Mouse (Mus musculus): Measurements from ENCODE around the gene Itprid1. TPM values are rescaled to one million over a fixed set of nuclear protein-coding genes. Genes with fewer than 3 reads are reported as not detected.

Itprid1 gene
- total and polyA plus RNA-seq, 2 experiments from 2014 or later = 0.10 TPM; not detected in 1

- H3K4me1 ChIP-seq (ENCODE audit: insufficient read depth, low read length) = no peaks in the 10 kb centered on the region
- no peaks in the 10 kb centered on the region for H3K9me3 ChIP-seq (ENCODE audit: low read length)
- no peak for DNase-seq (ENCODE audit: low spot score)
Measured at GRCm38 (mm10) chr6:55814184-55814926, 22.3 kb upstream of the Itprid1 start.

DNA sequence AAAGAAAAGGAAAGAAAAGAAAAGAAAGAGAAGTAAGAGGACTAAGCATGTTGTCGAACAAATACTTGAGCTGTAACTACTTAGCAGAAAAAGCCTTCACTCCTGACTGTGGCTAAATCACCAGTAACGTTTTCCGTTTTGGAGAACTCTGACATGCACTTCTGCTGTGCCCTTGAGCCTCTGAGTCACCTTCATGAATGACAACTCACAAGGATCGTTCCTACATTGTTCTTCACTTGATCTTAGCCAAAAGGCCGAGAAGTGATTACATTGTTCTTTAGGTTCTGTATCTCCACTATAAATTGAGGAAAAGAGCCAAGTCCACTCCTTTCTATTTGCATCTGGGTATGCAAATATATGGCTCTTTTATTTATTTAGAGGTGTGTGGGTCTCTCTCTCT is 19.8 kb upstream of the Itprid1 start:
- no peak for DNase-seq (ENCODE audit: low spot score)
- ATAC-seq = no peak
- Histone ChIP-seq H3K36me3 (ENCODE audit: insufficient read depth, low read length) (no peaks in the 10 kb centered on the region), H3K27ac (no peak overlapping the region), H3K27me3 (ENCODE audit: insufficient read depth, low read length) (no peaks in the 10 kb centered on the region), H3K4me3 (ENCODE audit: low read length) (no peak overlapping the region), H3K4me2 (ENCODE audit: low read depth, low read length) (no peak overlapping the region), H3K4me1 (ENCODE audit: insufficient read depth, low read length) (no peaks in the 10 kb centered on the region), H3K9ac (replicated peaks; ENCODE audit: low read length) (no peak overlapping the region), H3K9me3 (ENCODE audit: low read length) (no peaks in the 10 kb centered on the region)
- WGBS = 91% methylated on average over 5 of the region's 5 CpGs
- no peak for TF ChIP-seq CTCF (IDR thresholded peaks at IDR 0.05; ENCODE audit: low read depth)

More at GRCm38 (mm10) chr6:55814184-55814926, 22.3 kb upstream of the Itprid1 start:
- Histone ChIP-seq H3K4me2 (ENCODE audit: low read depth, low read length) (no peak overlapping the region), H3K4me3 (ENCODE audit: low read length) (no peak overlapping the region), H3K27ac (no peak overlapping the region), H3K9ac (replicated peaks; ENCODE audit: low read length) (no peak overlapping the region), H3K36me3 (ENCODE audit: insufficient read depth, low read length) (no peaks in the 10 kb centered on the region), H3K27me3 (ENCODE audit: insufficient read depth, low read length) (no peaks in the 10 kb centered on the region)
- ATAC-seq = no peak
- TF ChIP-seq CTCF (IDR thresholded peaks at IDR 0.05; ENCODE audit: low read depth) = no peak
- WGBS = 60% methylated on average over 12 of the region's 12 CpGs

DNA sequence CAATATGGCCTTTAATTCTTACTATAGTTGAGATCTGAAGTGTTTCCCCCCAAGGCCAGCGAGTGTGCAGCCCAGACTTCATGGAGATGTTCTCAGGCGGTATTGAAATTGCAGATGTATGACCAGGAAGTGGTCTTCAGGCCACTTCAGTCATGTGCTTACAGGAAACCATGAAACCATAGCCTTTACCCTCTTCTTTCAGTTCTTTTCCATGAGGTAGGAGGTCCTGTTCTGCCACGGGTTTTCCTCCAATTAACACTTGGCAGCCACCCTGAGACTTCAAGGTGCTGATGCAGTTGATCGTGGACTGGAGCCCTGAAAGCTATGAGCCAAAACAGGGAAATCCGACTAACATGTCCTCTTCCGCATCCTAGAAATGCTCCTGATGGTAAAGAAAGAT is 7.0 kb upstream of the Itprid1 start:
- H3K4me3 ChIP-seq (ENCODE audit: low read length) = no peak overlapping the region
- TF ChIP-seq CTCF (IDR thresholded peaks at IDR 0.05; ENCODE audit: low read depth) = no peak
- 84% methylated on average over 6 of the region's 6 CpGs for WGBS

DNA sequence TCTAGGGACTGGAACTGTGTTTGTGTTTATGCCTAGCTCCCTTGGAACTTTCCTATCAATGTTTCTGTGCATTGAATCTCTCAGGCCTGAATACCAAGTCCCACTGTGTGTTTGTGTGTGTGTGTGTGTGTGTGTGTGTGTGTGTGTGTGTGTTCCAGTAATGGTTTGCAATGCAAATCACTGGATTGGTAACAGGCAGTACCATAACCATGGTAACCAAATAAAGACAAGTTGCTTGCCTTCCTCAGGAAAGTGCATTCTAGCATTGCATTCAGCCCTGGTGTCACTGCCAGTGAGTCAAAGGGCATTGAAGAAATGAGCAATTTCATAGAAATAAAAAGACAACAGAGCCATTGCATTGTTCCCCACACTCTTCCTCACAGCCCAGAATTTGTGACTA is 15.9 kb downstream of the Itprid1 start:
- no peak for TF ChIP-seq CTCF (IDR thresholded peaks at IDR 0.05; ENCODE audit: low read depth)
- no peaks in the 10 kb centered on the region for H3K36me3 ChIP-seq (ENCODE audit: insufficient read depth, low read length)
- no peak overlapping the region for H3K27ac ChIP-seq
- H3K4me1 ChIP-seq (ENCODE audit: insufficient read depth, low read length) = no peaks in the 10 kb centered on the region
- no peak overlapping the region for H3K9ac ChIP-seq (replicated peaks; ENCODE audit: low read length)
- ATAC-seq (peak; percentile 35; the same call in 1 of the 2 replicates), DNase-seq (ENCODE audit: low spot score) (no peak)
- no peaks in the 10 kb centered on the region for H3K9me3 ChIP-seq (ENCODE audit: low read length)
- H3K27me3 ChIP-seq (ENCODE audit: insufficient read depth, low read length) = no peaks in the 10 kb centered on the region
- H3K4me3 ChIP-seq (ENCODE audit: low read length) = no peak overlapping the region
- H3K4me2 ChIP-seq (ENCODE audit: low read depth, low read length) = no peak overlapping the region

More for the DNA sequence above, 7.0 kb upstream of the Itprid1 start:
- no peaks in the 10 kb centered on the region for H3K9me3 ChIP-seq (ENCODE audit: low read length)
- no peaks in the 10 kb centered on the region for H3K27me3 ChIP-seq (ENCODE audit: insufficient read depth, low read length)
- no peak overlapping the region for H3K9ac ChIP-seq (replicated peaks; ENCODE audit: low read length)
- no peak for DNase-seq (ENCODE audit: low spot score)
- ATAC-seq = no peak
- no peak overlapping the region for H3K4me2 ChIP-seq (ENCODE audit: low read depth, low read length)
- no peak overlapping the region for H3K27ac ChIP-seq
- no peaks in the 10 kb centered on the region for H3K4me1 ChIP-seq (ENCODE audit: insufficient read depth, low read length)
- H3K36me3 ChIP-seq (ENCODE audit: insufficient read depth, low read length) = no peaks in the 10 kb centered on the region

DNA sequence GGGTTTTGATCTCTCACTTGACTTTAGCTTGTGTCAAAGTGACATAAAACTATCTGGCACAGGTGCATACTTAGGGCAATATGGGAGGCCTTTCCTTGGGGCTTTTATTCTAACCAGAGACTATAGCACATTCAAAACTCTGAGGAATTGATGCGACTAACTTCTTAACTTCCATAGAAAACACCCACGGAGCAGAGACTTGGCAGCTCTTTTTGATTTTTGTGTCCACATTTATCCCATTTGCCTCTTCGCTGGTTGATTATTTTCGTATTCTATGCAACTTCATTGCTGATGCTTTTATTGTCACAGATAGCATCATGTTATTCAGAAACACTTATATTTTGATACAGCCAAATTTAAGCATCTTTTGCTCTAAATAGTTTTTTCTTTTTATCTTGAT is 19.4 kb downstream of the Itprid1 start:
- H3K4me2 ChIP-seq (ENCODE audit: low read depth, low read length) = no peak overlapping the region
- H3K4me3 ChIP-seq (ENCODE audit: low read length) = no peak overlapping the region
- no peaks in the 10 kb centered on the region for H3K36me3 ChIP-seq (ENCODE audit: insufficient read depth, low read length)
- DNase-seq (ENCODE audit: low spot score) (no peak), ATAC-seq (no peak)
- no peaks in the 10 kb centered on the region for H3K9me3 ChIP-seq (ENCODE audit: low read length)
- no peak overlapping the region for H3K27ac ChIP-seq
- 74% methylated on average over 4 of the region's 4 CpGs for WGBS
- no peak overlapping the region for H3K9ac ChIP-seq (replicated peaks; ENCODE audit: low read length)
- H3K27me3 ChIP-seq (ENCODE audit: insufficient read depth, low read length) = no peaks in the 10 kb centered on the region
- no peaks in the 10 kb centered on the region for H3K4me1 ChIP-seq (ENCODE audit: insufficient read depth, low read length)
- TF ChIP-seq CTCF (IDR thresholded peaks at IDR 0.05; ENCODE audit: low read depth) = no peak

- Histone ChIP-seq H3K36me3 (ENCODE audit: insufficient read depth, low read length) (no peaks in the 10 kb centered on the region), H3K9ac (replicated peaks; ENCODE audit: low read length) (no peak overlapping the region), H3K27ac (no peak overlapping the region), H3K4me2 (ENCODE audit: low read depth, low read length) (no peak overlapping the region), H3K9me3 (ENCODE audit: low read length) (no peaks in the 10 kb centered on the region), H3K4me1 (ENCODE audit: insufficient read depth, low read length) (no peaks in the 10 kb centered on the region), H3K27me3 (ENCODE audit: insufficient read depth, low read length) (no peaks in the 10 kb centered on the region), H3K4me3 (ENCODE audit: low read length) (no peak overlapping the region)
- no peak for ATAC-seq
- no peak for TF ChIP-seq CTCF (IDR thresholded peaks at IDR 0.05; ENCODE audit: low read depth)
- WGBS = 89% methylated on average over 2 of the region's 2 CpGs
- DNase-seq (ENCODE audit: low spot score) = no peak
Measured at GRCm38 (mm10) chr6:55865206-55865605, 28.5 kb downstream of the Itprid1 start.

DNA sequence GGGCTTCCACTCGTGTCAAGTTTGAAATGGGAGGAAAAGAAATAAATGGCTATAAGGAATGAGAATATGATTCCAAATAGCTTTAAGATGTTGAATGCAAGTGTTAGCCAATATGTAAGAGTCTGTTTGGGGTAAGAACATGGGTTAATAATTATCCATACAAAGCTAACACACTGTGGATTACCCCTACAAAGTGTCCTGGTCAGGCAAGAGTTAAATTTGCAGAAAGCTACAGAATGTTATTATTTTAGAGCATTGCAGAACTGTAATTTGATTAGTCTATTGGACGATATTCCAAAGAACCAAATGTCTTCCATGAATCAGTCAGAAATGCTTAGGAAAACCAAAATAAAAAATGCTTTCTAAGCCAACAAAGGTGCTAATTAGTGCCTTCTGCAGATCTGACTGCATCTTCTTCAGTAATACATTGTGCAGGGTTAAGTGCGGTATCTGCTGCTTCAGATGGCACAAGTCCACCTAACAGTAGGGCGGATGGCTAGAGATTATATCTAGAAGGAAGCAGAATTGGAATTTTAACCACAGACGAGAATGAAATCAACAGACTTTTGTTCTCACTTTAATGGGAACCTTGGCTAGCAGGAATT is 42.8 kb downstream of the Itprid1 start:
- H3K9ac ChIP-seq (replicated peaks; ENCODE audit: low read length) = no peak overlapping the region
- DNase-seq (ENCODE audit: low spot score) (no peak), ATAC-seq (no peak)
- H3K4me2 ChIP-seq (ENCODE audit: low read depth, low read length) = no peak overlapping the region
- TF ChIP-seq CTCF (IDR thresholded peaks at IDR 0.05; ENCODE audit: low read depth) = no peak
- no peak overlapping the region for H3K27ac ChIP-seq
- no peaks in the 10 kb centered on the region for H3K4me1 ChIP-seq (ENCODE audit: insufficient read depth, low read length)
- WGBS = 57% methylated on average over 5 of the region's 5 CpGs
- no peaks in the 10 kb centered on the region for H3K9me3 ChIP-seq (ENCODE audit: low read length)
- H3K36me3 ChIP-seq (ENCODE audit: insufficient read depth, low read length) = no peaks in the 10 kb centered on the region
- H3K27me3 ChIP-seq (ENCODE audit: insufficient read depth, low read length) = no peaks in the 10 kb centered on the region
- H3K4me3 ChIP-seq (ENCODE audit: low read length) = no peak overlapping the region

All from hindbrain, postnatal 0 days (tissue).